Mouse (Mus musculus) NIH3T3 (cell line): ENCODE results near the gene C87499.

ENCODE experiments used
- DNase-seq: peaks from one replicate; pipeline ENCODE4 v3.0.0-alpha.2; 2012; ENCODE audit warnings: low read depth

C87499 gene

DNA sequence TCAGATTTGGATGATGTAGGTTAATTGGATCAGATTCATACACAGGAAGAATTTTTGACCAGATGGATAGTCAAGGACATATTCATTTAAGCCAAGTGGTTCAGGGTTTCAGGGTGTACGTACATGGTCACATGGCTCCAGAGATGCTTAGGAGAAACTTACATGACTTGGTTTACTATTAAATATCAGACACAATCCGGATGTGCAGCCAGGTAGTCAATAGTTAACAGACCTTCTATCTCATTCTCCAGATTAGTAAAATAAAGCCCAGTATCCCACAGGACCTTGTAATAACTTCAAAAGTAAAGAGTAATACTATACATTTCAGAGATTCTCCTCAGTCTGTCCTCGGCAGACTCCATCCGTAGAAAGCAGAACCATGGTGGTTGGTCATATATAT, at the start of gene C87499:
Gene C87499, minus strand, starts transcription at position 101 of the 400 bp plus-strand sequence.
- DNase-seq = no peak

DNA sequence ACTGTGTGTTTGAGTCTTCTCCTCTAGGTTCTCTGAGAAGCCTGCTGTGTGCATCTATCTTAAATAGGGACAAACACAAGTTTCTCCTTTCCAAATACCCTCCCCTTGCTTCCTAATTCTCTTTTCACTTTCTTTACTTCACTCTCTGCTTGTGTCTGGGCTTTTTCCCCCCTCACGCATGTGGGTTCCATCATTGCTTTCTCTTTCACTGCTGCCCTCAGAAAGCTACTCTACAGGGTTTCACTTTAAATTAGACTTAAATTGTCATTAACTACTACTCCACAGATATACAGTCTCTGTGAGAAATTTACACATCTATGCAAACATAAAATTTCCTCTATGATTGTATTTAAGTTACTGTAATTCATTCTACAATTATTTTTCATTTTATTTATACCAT, 49.6 kb upstream of the C87499 start, which contains the start of gene Ifna2:
Gene Ifna2, minus strand, starts transcription at position 101 of the 400 bp plus-strand sequence.
- DNase-seq = no peak

DNA sequence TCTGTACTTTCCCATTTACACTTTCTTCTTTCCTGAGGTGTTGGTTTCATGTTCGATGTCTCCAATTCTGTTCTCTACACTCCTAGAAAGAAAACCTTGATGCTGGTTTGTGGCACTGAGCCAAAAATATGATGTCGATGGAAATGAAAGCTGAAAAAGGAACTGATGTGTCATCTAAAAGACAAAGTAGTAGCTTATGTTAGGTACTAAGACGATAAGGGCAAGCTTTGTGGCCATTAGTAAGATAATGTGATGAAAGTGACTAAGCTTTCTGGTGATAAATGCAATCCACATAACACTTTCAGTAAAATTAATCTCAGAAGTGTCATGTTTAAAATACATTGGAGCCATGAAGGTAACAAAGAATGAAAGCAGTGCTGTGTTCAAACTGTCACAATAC, 47.1 kb upstream of the C87499 start:
- peak; percentile 17 for DNase-seq

DNA sequence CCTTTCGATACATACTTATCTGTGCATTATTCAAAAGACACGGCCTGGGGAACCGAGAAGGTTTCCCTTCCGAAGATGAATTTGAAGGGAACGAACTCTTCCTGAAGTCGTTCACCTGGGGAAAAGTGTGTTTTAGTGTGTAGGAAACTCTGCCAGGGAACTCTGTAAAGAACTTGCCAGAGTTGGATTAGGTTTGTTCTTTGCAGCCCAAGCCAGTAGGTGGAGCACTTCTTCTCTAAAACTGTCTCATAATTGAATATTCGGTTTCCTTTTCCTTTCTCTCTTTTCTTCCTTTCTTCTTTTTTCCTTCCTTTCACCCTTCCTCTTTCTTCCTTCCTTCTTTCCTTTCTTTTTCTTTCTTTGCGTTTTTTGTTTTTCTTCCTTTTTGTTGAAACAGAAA, 46.2 kb upstream of the C87499 start:
- DNase-seq = peak; percentile 73

DNA sequence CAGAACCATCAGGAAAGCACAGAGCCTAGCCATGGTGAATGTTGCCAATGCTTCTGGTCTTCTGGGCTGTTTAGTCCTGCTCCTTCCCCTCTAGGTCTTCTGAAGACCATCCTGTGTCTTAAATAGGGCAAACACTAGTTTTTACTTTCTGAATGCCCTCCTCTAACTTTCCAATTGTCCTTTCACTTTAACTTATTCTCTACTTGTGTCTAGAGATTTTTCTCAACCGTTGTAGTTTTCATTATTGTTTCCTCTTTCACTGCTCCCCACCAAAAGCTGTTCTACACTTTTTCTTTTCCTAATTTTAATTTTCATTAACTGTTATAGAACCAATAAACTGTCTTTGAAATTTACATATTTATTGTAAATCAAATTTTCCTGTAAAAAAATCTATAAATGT, 42.6 kb upstream of the C87499 start, which contains the start of gene Ifna16:
Gene Ifna16, minus strand, starts transcription at position 101 of the 400 bp plus-strand sequence.
- DNase-seq = no peak

DNA sequence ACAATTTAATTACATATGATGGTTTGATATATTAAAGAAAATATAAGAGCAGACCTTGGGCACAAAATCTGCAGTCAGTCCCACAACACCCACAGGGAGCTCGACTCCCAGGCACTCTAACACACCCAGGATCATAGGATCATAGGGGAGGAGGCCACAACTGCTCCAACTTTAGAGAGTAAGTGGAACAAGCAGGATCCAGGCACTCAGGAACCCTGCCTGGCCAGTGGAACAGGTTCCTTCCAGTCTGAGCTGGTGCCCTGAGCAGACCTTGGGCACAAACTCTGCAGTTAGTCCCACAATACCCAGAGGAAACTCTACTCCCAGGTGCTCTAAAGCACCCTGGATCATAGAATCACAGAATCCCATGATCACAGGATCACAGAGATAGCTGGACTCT, 21.2 kb upstream of the C87499 start:
- DNase-seq = no peak

DNA sequence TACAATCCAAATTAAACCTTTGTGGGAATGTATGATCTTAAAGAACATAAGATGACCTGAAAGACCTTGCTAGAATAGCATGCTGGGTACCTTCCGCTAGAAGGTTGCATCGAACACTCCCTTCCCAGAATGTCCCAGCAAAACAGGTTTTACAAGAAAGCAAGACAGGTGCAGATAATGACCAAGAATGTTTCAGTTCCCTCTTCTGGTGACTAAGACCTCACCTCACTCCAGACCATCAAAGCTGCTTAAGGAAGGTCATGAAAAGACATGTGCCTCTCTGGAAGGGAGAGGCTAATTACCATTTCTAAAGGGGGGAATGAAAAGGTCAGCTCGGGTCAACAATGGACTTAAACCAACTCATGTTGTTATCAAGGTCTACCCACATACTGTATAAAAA, 19.4 kb upstream of the C87499 start:
- no peak for DNase-seq

DNA sequence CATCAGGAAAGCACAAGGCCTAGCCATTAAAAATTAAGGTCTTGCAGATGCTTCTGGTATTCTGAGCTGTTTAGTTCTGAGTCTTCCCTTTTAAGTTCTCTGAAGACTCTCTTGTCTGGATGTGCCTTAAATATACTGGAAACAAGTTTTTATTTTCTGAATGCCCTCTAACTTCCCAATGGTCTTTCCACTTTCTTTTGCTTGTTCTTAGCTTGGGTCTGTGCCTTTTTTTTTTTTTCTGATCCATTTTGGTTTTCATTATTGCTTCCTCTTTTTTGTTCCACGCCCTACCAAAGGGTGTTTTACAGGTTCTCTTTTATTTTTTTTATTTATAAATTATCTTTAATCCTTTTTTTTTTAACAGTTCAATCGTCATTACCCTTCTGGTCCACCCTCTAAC, 10.1 kb upstream of the C87499 start, which contains the start of gene Ifna13:
Gene Ifna13, minus strand, starts transcription at position 101 of the 400 bp plus-strand sequence.
- no peak for DNase-seq

DNA sequence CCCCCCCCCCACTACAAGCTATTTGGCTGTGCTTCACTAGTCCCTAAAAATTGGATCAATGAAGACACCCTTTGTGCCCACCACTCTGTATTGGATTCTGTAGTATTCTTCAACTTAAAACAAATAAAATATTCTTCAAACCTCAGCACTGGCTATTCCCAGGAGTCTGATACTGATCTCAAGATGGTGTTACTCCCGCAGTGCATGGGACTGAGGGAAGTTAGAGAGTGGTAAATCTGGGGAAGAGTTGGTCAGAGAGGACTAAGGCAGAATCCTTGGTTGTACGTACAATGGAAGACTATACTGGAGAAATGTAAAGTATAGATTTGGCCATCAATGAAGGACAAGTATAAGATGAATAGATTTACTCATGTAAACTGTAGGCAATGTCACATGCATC, 8.3 kb upstream of the C87499 start:
- DNase-seq = no peak

DNA sequence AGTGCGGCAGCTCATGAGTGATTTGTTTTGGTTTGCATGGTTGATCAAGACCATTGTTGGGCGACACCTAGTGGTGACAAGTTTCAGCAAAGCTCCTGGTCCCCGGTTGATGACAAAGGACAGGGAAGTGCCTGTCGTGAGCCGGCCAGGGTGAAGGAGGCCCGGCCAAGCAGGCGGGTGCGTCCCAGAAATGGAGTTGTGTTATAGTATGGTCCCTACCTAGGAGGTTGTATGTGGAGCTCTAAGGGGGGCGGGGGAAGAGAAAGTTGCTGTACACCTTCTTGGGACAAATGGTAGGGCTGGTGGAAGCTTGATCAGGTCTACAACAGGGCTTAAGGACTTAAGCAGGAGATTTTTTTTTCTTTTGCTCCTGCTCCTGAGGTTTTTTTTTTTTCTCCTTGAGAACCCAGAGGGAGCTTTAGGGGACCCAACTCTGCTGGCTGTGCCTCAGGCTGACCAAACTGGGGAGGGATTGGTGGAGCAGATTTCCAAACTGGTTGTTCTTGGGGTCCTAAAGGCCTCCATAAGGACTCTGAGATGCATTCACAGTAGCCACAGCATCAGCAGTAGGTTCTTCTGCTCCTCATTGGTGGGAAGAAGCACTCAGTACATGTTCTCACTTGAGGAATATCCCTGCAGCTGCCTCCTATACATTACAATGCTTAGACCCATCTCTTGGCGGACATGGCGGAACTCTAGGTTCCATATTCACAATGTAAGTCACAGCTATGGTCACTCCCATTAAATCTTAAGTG, 7.0 kb upstream of the C87499 start:
- peak; percentile 100 for DNase-seq

DNA sequence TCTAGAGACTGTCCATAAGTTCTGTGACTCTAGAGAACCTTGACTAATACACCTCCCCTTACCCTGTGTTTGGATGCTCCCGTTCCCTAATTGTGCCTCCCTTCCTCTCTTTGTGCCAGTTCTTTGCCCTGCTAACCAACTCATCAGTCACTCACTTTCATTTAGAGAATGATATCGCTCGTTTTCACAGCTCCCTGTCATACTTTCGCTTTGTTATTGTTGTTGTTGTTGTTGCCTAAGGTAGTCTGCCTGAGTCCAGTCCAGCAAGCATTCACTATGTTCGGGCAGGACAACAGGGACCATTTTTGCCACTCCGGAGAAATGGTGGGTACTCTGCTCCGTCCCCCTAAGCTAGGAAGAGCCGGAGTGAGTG, 6.5 kb upstream of the C87499 start:
- no peak for DNase-seq

DNA sequence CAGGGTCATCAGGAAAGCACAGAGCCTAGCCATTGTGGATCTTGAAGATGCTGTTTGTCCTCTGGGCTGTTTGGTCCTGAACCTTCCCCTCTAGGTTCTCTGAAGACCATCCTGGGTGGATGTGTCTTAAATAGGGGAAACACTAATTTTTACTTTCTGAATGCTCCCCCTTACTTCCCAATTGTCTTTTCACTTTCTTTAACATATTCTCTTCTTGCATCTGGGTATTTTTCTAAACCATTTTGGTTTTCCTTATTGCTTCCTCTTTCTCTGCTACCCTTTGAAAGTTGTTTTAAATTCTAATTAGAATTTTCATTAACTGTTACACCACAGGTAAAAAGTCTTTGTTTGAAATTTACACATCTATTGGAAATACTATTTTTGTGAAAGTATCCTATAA, 30.9 kb downstream of the C87499 start, which contains the start of gene Ifna12:
Gene Ifna12, minus strand, starts transcription at position 101 of the 400 bp plus-strand sequence.
- no peak for DNase-seq

DNA sequence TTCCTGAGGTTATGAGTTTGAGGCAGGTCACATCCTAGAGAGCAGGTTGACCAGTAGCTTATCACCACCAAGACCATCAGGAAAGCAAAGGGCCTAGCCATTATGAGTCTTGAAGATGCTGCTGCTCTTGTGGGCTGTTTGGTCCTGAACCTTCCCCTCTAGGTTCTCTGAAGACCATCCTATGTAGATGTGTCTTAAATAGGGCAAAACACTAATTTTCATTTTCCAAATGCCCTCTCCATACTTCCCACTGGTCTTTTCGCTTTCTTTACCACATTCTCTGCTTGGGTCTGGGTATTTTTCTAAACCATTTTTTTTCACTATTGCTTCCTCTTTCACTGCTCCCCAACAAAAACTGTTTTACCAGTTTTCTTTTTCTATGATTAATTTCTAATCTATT, 41.9 kb downstream of the C87499 start, which contains the start of gene Ifna9:
Gene Ifna9, minus strand, starts transcription at position 101 of the 400 bp plus-strand sequence.
- DNase-seq = no peak
